Mouse (Mus musculus) left cerebral cortex, postnatal 36 days (tissue): ENCODE measurements around the gene Clstn1. TPM values are rescaled to one million over a fixed set of nuclear protein-coding genes. Genes with fewer than 3 reads are reported as not detected.

Source experiments
- DNase-seq, 2 experiments: peaks; one replicate each; pipeline ENCODE4 v3.0.0; 2021 to 2022; ENCODE audit warnings: low spot score in 2 of 2, mixed read lengths in 1 of 2
- intact Hi-C: fragments of 180-260 bp; cut with DNase I; formaldehyde crosslinking; loops from one replicate; pipeline ENCODE4 v1.15.1; 2025
- total RNA-seq, 2 experiments: library from RNA; stranded (reverse); gene quantifications; 2 replicates each; pipeline ENCODE4 v1.2.3; 2021

Gene Clstn1
- total RNA-seq, 2 experiments from 2014 or later: 1,328 to 1,609 TPM

DNA sequence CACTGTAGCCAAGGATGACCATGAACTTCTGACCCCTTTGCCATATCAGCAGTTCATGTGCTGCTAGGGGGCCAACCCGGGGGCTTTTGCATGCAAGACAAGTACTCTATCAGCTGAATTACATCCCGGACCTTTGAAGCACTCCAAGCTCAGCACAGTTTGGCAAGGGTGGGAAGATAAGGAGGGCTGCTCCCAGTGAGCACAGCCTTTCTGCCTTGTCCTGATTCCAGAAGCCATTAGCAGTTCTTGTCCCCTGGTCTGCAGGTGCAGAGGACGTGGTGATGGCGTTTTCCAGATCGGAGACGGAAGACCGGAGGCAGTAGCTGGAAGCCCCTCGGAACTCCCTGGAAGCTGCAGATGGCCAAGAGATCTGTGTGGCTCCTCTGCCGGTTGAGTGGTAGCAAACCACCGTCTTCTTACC lies 22.3 kb upstream of the Clstn1 start:
- no peak for DNase-seq
- intact Hi-C loops: loop anchor here (2.0 kb wide), 1 partner anchor 23 kb away; the partner anchor contains the start of gene Clstn1

DNA sequence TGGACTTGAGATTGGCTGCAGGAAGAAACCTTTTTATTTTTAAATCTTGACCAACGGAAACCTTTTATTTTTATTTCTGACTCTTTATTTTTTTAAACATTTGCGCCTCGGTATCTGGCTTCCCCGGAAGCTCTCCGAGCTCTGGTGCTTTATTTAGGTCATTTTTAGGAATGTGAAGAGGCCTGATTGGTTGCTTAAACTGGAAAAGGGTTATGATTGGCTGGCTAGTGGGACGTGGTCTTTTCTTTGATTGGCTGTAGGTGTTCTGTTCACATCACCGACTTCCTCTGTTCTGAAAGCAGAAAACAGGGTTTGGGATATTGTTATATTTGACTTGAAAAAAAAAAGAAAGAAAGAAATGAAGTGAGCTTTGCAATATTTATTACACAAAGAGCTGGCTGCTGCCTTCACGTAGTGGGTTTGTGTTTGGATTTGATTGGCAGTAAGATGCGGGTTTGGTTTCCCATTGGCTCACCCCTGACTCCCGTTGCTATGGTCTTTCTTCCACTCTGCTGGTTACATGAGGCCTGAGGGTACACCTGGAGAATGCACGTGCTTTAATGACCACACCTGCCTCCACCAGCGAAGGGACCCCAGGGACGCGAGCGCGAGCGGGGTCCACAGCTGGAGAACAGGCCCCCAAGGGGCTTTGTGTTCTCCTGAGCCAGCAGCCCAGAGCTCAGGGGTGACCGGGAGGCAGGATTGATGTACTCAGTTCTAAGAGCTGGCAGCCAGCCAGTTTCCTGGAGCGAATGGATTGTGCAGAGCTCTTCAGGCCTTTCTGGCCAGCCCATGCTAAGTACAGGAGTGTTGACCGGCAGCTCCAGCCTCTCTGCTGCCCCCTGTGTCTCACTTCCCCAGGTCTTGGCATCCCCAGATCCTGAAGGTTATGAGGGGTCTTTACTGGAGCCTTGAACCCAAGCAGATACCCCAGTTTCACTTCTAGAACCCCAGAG lies 21.5 kb upstream of the Clstn1 start:
- no peak for DNase-seq
- intact Hi-C loops: no loop called here

DNA sequence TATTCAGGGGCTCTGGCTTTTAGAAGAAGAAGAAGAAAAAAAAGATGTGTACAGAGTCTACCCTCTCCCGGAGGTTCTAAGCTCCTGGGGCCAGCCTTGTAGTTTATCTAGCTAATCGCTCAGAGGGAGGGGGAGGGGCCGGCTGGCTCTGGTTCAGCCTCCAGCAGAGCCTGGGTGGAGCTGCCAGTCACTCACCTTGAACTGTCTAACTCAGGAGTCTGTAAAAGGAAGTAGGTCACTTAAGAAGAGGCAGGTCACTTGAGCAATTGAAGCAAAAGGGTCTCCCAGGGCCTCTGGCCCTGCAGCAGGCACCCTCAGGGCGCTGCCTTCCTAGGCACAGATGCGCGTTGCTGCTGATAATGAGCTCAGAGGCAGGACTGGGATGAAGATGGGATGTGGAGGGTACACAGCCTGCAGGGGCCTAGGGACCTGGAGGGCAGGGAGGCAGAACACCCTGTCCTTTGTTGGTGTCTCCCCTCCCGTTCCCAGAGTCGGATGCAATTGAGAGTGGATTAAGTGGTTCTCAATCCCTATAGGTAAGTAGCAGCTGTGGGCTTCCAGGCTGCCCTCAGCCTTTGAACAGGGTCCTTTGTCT lies 18.7 kb upstream of the Clstn1 start:
- intact Hi-C loops: no loop called here

DNA sequence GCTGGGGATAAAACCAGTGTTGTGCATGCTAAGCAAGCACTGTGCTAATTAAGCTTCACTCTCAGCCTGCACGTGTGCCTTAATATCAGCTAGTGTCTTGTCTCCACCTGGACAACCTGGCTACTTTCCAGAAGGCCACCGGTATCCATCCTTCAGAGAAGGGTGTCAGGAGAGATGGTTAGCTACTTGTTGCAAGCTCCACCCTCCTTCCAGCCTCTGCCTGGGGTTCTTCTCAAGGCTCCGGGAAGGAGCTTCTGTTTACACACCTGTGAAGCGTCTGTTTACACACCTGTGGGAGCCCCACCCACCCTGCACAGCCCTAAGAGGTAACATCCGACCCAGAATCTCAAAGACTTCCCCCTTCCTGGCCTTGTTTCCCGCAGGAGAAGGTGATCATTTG lies 17.6 kb upstream of the Clstn1 start:
- intact Hi-C loops: no loop called here
- no peak for DNase-seq

More for the DNA sequence above, 18.7 kb upstream of the Clstn1 start:
- DNase-seq: no peak

DNA sequence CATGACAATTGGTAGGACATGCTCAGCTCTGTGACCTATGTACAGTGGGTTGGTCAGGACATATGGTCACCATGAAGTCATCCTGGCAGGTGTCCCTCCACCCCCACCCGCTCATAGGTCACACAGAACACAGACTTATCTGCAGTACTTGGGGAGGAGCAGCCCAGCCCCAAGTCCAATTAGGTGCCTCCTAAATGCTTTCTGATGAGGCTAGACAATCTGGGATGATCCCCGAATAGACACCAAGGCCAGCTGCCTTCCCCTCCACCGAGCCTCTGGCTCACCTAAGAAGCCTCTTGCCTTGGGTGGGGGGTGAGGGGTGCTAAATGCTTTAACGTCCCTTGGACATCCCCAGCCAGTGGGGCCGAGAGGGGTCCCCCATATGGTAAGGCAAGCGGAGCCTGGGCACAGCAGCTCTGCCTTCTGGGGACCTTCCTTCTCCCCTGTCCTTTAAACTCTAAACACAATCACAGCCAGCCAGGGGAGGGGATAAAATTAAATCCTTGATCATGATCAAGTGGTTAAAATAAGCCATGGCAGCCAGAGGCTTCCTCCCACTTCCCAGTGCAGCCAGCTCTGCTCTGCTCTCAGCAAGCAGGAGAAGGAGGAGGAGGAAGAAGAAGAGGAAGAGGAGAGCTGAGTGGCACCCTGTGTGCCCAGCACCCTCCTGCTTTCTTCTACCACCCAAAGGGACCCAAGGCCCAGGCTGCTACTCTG lies 16.3 kb upstream of the Clstn1 start:
- intact Hi-C loops: no loop called here
- no peak for DNase-seq

DNA sequence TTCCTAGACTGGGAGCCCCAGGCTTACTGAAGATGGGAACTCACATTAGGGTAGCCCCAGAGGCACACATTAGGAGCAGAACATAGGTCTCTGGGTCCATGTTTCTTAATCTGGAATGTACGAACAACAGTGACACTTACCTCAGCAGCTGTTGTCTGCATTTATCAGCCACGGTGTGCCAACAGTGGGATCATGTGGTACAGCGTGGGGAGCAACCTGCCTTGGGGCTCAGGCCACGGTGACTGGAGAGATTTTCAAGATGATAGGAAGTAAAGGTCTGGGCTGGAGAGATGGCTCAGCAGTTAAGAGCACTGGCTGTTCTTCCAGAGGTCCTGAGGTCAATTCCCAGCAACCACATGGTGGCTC lies 15.8 kb upstream of the Clstn1 start:
- DNase-seq: no peak
- intact Hi-C loops: no loop called here

DNA sequence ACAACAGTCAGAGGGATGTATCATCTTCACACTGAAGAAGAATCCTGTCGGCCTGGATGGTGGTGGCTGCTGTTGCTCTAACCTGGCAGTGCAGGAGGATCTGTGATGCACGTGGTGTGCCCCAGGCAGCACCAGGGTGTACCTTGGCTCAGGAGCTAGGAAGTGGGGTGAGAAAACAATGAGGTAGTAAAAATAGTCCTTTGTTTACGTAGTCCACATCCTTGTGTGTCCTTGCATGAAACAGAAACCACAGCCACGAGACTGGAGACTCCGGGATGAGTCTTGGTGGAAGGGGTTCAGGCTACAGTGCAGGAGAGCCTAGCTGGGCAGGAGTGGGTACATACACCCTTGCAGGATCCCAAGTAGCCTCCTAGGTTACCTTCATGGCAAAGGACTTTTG lies 15.1 kb upstream of the Clstn1 start:
- no peak for DNase-seq
- intact Hi-C loops: no loop called here

DNA sequence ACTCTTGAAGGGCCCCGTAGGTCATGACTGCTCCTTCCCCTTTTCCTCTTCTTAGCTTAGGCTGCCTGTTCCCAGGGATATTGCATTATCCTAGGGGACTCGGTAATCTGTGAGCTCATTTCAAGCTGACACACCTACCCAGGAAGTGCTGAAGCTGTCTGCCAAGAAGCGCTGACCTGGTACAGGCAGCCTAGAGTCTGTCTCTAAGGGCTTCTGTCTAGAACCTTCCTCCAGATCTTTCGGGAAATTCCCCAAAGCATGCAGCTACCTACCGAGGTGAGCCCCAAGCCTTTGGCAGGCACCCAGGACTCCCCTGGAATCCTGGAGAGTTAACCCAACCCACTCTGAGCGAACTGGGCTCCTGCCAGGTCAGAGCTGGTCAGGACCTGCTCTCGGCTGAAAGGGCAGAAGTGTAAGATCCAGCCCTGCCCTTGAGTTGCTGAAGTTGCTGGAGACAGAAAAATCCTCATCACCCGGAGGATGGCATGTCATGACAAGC lies 14.6 kb upstream of the Clstn1 start:
- intact Hi-C loops: no loop called here
- no peak for DNase-seq

DNA sequence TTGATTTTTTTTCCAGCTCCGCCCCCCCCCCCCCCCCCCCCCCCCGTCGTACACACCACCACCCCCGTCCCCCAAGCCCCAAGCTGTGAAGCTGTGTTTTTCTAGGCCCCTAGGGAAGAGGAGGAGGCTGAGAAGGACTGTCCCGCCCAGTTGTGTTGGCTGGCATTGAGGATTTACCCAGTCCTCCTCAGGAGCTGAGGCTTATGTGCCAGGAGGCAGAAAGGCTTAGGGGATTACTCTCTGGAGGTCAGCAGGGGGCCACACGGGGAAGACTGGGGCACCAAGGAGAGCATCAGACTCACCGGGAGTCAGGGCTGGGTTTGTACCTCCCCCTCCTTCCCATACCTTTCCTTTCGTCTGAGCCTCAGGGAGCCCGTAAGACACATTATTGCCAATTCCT lies 13.8 kb upstream of the Clstn1 start:
- intact Hi-C loops: no loop called here

DNA sequence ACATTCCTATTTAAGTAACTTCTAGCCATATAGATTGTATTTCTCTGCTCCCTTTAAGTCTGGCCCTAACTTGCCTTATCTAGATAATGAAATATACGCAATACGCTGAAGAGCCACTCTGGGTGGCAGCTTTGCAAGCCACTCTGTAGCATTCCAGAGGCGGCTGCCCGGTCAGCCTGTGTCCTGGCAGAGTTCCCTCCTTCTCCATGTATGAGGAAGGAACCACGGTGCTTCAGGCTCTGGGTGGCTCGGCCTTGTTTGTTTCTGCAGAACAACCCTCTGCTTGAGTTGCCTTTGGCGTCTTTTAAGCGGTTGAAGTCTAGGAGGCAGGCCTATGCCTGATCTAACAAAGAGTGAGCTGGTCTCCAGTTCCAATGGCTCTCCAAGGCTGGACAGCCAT lies 13.4 kb upstream of the Clstn1 start:
- intact Hi-C loops: no loop called here
- no peak for DNase-seq

More for the DNA sequence above, 13.8 kb upstream of the Clstn1 start:
- DNase-seq: no peak

DNA sequence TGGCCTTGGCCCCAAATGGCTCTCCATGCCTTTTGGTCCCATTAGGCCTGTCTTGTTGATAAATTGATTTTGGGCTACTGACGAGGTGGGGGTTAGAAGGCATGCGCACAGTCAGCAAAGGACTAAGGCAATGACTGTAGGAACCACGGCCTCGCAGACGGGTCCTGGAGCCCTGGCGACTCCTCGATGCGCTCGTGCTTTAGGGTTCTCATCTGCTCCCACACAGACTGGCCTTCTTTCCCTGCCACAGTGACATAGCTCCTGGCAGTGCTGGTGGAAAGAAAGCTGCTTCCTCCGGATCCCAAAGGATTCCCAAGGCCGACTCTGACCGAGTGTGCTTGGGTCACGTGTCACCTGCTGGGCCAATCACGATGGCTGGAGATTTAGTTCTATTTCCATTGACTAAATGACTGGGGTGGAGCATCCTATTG lies 11.9 kb upstream of the Clstn1 start:
- DNase-seq: no peak
- intact Hi-C loops: no loop called here

DNA sequence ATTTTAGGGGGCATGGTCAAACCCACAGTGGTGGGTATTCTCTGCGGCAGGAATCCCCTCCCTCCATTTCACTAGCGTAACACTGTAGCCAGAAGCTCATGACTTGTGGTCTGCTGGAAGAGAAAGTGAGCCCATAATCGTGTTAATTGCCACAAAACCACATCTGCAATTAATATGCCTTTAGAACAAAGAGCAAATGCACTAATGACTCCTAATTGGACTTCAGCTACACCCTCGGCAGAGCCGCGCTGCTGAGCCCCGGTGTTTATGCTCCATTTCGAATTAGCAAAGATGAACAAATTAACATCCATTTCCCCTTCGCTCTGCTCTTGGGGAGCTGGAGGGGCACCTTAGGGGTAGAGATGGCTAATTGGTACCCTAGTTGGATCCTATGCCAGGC lies 10.2 kb upstream of the Clstn1 start:
- intact Hi-C loops: no loop called here
- no peak for DNase-seq

DNA sequence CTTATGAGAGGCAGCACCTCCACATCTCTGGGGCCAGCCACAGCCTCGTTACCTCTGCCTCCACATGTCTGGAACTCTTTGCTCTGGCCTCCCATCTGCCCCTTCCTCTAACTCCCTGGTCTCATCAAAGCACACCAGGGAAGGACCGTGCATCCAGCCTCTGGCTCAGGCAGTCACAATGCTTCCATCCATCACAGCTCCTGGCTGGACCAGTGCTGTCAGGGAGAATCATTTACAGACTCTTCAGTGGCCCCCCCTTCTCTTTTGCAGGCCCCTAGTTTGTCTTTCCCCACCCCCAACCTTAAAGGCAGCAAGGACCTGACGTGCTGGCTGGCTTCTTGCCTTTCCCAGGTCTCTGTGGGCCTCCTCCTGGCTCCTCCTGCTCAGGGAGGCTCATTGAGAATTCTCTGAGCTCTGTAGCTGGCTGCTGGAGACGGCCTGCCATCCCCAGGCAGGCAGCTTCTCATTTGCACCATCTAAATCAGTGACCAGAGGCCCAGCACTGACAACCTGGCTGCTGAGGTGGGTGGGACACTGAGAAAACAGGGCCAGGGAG lies 9.2 kb upstream of the Clstn1 start:
- no peak for DNase-seq
- intact Hi-C loops: no loop called here

DNA sequence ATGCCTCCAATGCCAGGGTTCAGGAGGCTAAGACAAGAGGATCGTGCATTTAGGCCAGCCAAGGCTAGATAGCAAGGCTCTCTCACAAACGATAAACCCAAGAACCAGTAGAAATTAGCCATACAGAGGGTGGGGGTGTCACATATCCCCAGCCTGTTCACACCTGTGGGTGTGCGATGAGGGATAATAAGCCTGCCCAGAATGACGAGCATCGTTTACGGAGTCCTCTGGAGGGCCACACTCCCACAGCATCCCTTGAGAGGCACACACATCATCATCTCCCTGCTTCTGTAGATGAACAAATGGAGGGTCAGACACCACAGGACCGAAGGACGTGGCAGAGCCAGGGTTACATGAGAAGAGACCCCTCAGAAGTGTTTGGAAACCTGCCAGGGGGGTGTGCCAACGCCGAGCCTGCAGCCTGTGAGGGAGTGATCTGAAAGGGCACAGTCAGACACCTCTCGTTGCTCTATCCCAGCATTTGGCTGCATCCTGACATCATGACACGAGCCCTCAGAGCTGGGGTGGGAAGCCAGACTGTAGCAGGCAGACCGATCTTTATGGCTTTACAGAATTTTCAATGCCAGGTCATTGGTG lies 8.1 kb upstream of the Clstn1 start:
- no peak for DNase-seq
- intact Hi-C loops: no loop called here

DNA sequence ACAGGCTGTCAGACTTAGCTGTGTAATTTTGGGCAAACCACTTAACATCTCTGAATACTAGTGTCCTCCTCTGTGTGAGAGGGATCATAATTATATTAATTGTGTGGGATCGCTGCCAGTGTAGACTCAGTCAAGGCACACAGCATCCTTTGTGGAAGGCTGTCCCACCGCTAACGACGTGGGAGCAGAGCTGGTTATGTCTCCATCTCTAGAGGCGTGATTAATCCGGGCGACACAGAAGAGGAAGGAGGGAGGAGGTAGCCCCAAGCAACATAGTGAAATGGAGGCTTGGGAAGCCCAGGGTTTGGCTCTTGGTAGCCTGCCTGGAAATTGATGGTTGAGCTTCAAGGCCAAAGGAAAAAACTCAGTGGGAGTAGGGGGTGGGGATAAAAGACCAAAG lies 7.4 kb upstream of the Clstn1 start:
- no peak for DNase-seq
- intact Hi-C loops: no loop called here

DNA sequence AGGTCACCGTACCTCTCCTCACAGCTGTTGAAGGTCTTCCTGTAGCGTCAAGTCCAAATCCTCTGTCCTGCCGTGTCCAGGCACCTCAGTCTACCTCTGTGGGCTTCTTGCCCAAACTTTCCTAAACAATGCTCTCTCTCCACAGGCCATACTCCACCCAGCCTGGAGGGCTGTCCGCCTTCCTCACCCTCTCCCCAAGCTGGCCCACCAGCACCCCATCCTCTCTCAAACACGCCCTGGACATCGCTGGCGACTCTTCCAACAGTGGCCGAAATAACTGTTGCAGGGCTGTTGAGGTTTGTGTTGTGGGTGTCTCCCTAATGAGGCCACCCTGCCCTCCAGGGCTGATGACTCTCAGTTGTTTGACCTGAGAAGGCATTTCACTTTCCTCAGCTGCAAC lies 1.0 kb upstream of the Clstn1 start:
- intact Hi-C loops: loop anchor here (5.0 kb wide), 1 partner anchor 33 kb away; no protein-coding TSS in a partner anchor
- no peak for DNase-seq

DNA sequence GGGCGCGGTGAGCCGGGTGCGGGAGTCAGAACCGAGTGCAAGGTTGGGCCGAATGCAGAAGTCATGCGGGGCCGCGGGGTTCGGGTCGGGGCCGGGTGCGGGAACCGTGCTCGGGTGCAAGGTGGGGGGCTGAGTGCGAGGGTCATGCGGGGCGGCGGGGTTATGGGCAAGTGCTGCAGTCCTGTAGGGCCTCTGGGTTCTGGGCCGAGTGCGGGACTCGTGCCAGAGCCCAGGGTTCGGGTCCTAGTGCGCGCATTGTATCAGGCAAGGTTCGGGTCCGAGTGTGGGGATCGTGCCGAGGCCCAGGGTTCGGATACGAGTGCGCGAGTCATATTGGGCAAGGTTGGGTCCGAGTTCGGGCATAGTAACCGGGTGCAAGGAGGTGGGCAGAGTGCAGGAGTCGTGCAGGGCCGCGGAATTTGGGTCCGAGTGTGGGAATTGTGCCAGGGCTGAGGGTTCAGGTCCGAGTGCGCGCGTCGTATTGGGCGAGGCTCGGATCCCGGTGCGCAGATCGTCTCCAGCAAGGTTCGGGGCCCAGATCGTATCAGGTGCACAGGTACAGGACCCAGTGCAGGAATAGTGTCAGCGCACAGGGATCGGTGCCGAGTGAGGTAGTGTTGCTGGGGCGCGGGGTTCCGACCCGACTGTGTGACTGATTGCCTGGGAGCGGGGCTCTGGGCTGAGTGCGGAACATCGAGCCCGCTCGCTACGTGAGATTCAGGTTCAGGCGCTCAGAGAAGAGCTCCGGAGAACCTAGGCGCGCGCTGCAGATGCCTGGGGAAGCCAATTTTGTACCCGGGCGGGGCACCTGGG lies 721 bp downstream of the Clstn1 start:
- peak in 1 of 2 experiments; percentile 56 for DNase-seq
- intact Hi-C loops: loop anchor here (2.0 to 5.0 kb wide), 2 partner anchors 24 to 35 kb away; no protein-coding TSS in a partner anchor

DNA sequence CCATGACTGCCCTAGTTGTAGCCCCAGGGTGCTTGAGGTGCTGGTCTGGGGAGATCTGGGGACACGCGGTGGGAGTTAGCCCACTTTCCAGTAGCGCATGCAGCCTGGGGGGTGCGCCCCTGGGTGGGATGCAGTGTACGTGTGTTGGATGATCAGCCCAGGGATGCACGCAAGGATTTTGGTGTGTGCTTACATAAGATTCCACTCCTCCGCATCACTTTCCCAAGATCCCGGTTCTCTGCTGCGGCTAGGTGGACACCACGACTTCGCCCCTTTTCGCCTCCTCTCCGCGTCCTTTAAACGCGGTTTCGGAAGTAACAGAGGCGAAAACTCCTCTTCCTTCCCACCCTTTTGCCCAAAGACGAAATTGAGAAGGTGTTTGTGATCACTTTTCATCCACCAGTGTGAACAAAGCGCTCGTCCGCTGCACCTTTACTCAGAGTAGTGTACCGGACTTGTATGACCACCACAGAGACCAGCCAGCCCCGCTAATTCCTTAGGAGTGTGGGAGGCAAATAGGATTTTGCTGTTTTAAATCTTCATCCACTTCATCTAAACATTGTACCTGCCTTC lies 1.4 kb downstream of the Clstn1 start:
- intact Hi-C loops: loop anchor here (2.0 to 5.0 kb wide), 2 partner anchors 25 to 35 kb away; no protein-coding TSS in a partner anchor

More for the DNA sequence above, 1.4 kb downstream of the Clstn1 start:
- peak; percentile 73 to 80 for DNase-seq
